Mouse (Mus musculus): ENCODE results near the gene Gm21188.
"Not testable (repeated sequence)": the region's sequence is repeated elsewhere in the genome, so short reads cannot be mapped to it uniquely, and the experiment has no call there.

- not testable (repeated sequence) for TF ChIP-seq MAFK (IDR thresholded peaks at IDR 0.05; ENCODE audit: borderline replicate concordance, low read depth, low read length); POLR2A (IDR thresholded peaks at IDR 0.05; ENCODE audit: control insufficient read depth in 1 of 2, insufficient read depth in 1 of 2, low read depth in 1 of 2, low read length in 2 of 2, poor library complexity in 1 of 2); SIN3A (IDR thresholded peaks at IDR 0.05; ENCODE audit: low read length); HCFC1 (IDR thresholded peaks at IDR 0.05; ENCODE audit: low read depth, low read length); CTCF (IDR thresholded peaks at IDR 0.05 in 2 of 3, conservative IDR thresholded peaks at IDR 0.05 in 1 of 3; ENCODE audit: control insufficient read depth in 1 of 3, insufficient read depth in 1 of 3, low read depth in 2 of 3, low read length in 3 of 3, poor library complexity in 1 of 3, severe bottlenecking in 1 of 3); MAX (IDR thresholded peaks at IDR 0.05; ENCODE audit: low read length); E2F4 (IDR thresholded peaks at IDR 0.05; ENCODE audit: borderline replicate concordance, low read depth, low read length); POLR2AphosphoS2 (IDR thresholded peaks at IDR 0.05; ENCODE audit: low read length); USF2 (IDR thresholded peaks at IDR 0.05; ENCODE audit: borderline replicate concordance in 1 of 2, insufficient read depth in 1 of 2, low read depth in 1 of 2, low read length in 2 of 2); NRF1 (IDR thresholded peaks at IDR 0.05; ENCODE audit: insufficient read depth, low read depth, low read length, poor library complexity, severe bottlenecking); ZMIZ1 (IDR thresholded peaks at IDR 0.05; ENCODE audit: low read depth, low read length); ZNF384 (IDR thresholded peaks at IDR 0.05; ENCODE audit: low read depth, low read length); KAT2A (conservative IDR thresholded peaks at IDR 0.05; ENCODE audit: low read depth, low read length); RAD21 (IDR thresholded peaks at IDR 0.05; ENCODE audit: low read depth, low read length)
Observed at GRCm38 (mm10) chr13:120063439-120064089, 11.6 kb upstream of the Gm21188 start.

Measured in MEL (cell line).